Mouse (Mus musculus): ENCODE measurements around the gene Olfr618. TPM values are rescaled to one million over a fixed set of nuclear protein-coding genes. Genes with fewer than 3 reads are reported as not detected.
"Not testable (repeated sequence)": the region's sequence is repeated elsewhere in the genome, so short reads cannot be mapped to it uniquely, and the experiment has no call there.

The Olfr618 gene
- total RNA-seq (2021): not detected
- long read RNA-seq: 0 reads

DNA sequence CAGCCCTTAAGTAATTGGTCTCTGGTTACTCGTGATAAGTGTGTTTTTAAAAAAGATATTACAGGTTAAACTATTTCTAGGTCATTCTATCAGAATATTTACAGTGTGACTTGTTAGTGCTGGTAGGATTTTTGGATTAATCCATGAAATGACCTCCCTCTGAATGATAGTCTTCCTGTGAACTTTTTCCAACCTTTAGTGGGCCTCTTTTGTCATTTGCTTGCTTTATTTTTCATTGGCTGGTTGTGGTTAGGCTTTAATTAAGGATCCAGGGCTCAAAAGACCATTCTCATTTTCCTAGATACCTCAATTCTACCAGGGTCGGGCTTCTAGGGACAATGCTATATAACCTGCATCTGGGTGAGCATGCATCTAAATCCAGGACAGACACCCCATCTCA is at the start of gene Olfr618:
TSS of gene Olfr618 (plus strand) at position 301 of the 400 bp plus-strand sequence.
- no peak for DNase-seq (ENCODE audit: low spot score in 2 of 2)

DNA sequence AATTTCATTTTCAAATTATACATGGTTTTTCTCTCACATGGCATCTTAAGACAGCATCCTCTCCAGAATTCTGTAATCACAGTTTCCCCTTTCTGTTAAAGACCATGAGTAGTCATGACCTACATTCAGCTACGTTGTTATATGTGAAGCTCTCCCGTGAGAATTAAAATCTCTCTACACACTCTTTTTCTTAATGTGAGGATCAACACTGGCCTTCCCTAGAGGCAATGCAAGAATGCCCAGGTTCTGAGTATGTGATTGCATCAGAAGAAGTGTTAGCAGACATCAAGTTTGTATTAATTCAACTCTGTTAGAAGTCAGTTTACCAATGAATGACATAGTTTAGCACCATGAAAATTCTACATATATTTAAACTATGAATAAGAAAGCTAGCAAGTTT is 47.3 kb upstream of the Olfr618 start, which contains the start of gene Olfr612:
TSS of gene Olfr612 (minus strand) at position 101 of the 400 bp plus-strand sequence.
- not testable (repeated sequence) for DNase-seq (ENCODE audit: low spot score in 2 of 2)

DNA sequence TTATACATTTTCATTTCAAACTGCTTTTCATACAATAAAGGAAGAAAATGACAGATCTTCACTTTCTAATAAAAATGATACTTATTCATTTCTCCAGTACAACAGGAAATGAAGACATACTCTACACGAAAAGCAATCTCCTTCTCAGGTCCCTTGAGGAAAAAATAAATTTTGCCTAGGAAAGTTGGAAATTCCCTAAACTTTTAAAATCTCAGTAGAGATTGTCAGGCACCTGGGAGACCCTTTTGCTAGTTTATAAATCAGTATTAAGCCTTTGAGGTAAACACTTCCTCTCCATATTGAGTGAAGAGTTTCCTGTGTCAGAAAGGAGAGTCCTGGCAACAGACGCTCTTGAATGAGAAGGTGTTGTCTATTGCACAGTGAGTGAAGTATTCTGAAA is 42.1 kb upstream of the Olfr618 start, which contains the start of gene Olfr613:
TSS of gene Olfr613 (plus strand) at position 301 of the 400 bp plus-strand sequence.
- DNase-seq (ENCODE audit: low spot score in 2 of 2): no peak

GRCm38 (mm10) chr7:103555779-103556178 is 34.1 kb upstream of the Olfr618 start, which contains the start of gene Olfr615:
Gene Olfr615 (plus strand): TSS chr7:103556079.
- DNase-seq (ENCODE audit: low spot score in 2 of 2): no peak

GRCm38 (mm10) chr7:103569043-103569442 is 20.9 kb upstream of the Olfr618 start, which contains the start of gene Olfr616:
Gene Olfr616 (minus strand): TSS chr7:103569143.
- no peak for DNase-seq (ENCODE audit: low spot score in 2 of 2)

- DNase-seq (ENCODE audit: low spot score in 2 of 2): no peak
These were observed 17.1 kb upstream of the Olfr618 start, which contains the start of gene Olfr617 for GRCm38 (mm10) chr7:103572761-103573160. Gene Olfr617 (plus strand): TSS chr7:103573061.

- no peak for DNase-seq (ENCODE audit: low spot score in 2 of 2)
These were observed 10.4 kb downstream of the Olfr618 start, which contains the start of gene Olfr619 for GRCm38 (mm10) chr7:103600275-103600674. Gene Olfr619 (plus strand): TSS chr7:103600575.

DNA sequence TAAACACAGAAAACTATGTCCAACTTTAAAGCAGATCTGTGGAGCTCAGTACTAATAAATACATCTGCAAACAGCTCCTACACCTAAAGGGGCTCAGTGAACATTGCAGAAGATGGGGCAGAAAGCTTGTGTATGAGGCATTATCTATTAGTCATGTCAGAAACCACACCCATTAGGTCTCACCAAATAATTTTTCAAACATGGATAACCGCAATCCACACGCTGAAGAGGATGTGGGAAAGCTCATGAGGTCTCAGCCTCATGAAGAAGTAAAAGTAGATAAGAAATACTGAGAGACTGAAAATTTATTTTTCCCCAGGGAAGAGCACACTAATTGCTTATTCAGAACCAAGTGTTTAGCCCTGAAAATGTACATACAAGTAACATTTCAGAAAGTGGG is 17.5 kb downstream of the Olfr618 start:
- DNase-seq (ENCODE audit: low spot score in 2 of 2): no peak

GRCm38 (mm10) chr7:103612434-103612833 is 22.5 kb downstream of the Olfr618 start, which contains the start of gene Olfr620:
Gene Olfr620 (minus strand): TSS chr7:103612534.
- no peak for DNase-seq (ENCODE audit: low spot score in 2 of 2)

DNA sequence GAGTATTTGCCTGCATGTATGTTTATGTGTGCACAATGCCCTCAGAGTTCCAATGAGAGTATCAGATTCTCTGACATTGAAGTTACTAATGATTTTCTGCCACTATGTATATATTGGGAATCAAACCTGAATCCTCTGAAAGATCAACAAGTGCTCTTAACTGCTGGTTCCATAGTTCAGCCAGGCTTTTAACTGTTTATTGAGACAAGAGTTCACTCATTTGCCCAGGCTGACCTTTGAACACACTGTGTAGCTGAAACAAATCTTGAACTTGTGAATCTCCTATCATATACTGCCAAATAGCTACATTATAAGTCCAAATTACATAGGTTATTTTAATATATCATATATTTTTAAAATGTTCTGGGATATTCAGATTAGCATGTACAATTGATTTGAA is 46.9 kb downstream of the Olfr618 start:
- DNase-seq (ENCODE audit: low spot score in 2 of 2): no peak

GRCm38 (mm10) chr7:103642602-103643001 is 52.7 kb downstream of the Olfr618 start, which contains the start of gene Olfr622:
Gene Olfr622 (minus strand): TSS chr7:103642702.
- no peak for DNase-seq (ENCODE audit: low spot score in 2 of 2)

DNA sequence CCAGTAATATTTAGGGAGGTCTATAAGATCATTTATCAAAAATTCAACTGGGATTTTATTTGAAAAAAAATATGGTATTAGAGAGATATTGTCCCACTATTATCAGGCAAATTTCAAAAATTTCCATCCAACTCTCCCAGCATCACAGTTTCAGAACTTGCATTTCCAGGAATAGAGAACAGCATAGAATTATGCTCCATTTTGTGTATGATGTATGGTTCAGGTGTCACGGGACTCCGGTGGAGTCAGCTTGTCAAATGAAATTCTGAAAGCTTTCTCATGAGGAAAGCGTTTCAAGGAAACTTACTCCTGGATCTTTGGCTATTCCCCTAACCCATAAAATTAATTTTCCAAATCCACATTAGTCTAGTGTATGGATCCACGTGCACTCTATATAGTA is 54.2 kb downstream of the Olfr618 start:
- no peak for DNase-seq (ENCODE audit: low spot score in 2 of 2)

Small RNA genes lying within 50 kb of the gene (microRNA-seq; reads per million reads assigned to microRNA genes)
- 0 reads per million in 2 experiments for gene Gm26506

Other genes with a start within 250 kb of the Olfr618 start
- not detected for gene Olfr600, start 240.4 kb upstream of the Olfr618 start, total RNA-seq (2021)
- gene Olfr601, start 227.4 kb upstream of the Olfr618 start, total RNA-seq (2021): not detected
- gene Olfr603, start 203.9 kb upstream of the Olfr618 start, total RNA-seq (2021): not detected
- gene Usp17lc, start 175.0 kb upstream of the Olfr618 start, total RNA-seq (2021): not detected
- not detected for gene Olfr605, start 144.7 kb upstream of the Olfr618 start, total RNA-seq (2021)
- gene Olfr606, start 141.1 kb upstream of the Olfr618 start, total RNA-seq (2021): not detected
- gene Olfr607, start 126.0 kb upstream of the Olfr618 start, total RNA-seq (2021): not detected
- gene Olfr608, start 120.2 kb upstream of the Olfr618 start, total RNA-seq (2021): not detected
- not detected for gene Olfr609, start 92.0 kb upstream of the Olfr618 start, total RNA-seq (2021)
- gene Olfr610, start 78.0 kb upstream of the Olfr618 start, total RNA-seq (2021): not detected
- gene Olfr611, start 69.3 kb upstream of the Olfr618 start, total RNA-seq (2021): not detected
- not detected for gene Olfr612, start 47.4 kb upstream of the Olfr618 start, total RNA-seq (2021)
- not detected for gene Olfr613, start 42.0 kb upstream of the Olfr618 start, total RNA-seq (2021)
- not detected for gene Olfr615, start 34.0 kb upstream of the Olfr618 start, total RNA-seq (2021)
- not detected for gene Olfr616, start 21.0 kb upstream of the Olfr618 start, total RNA-seq (2021)
- not detected for gene Olfr617, start 17.0 kb upstream of the Olfr618 start, total RNA-seq (2021)
- gene Olfr619, start 10.5 kb downstream of the Olfr618 start, total RNA-seq (2021): not detected
- gene Olfr620, start 22.4 kb downstream of the Olfr618 start, total RNA-seq (2021): not detected
- gene Olfr622, start 52.6 kb downstream of the Olfr618 start, total RNA-seq (2021): not detected
- gene Olfr623, start 73.6 kb downstream of the Olfr618 start, total RNA-seq (2021): not detected
- under 1 TPM in 1 of 2 experiments, not detected in 1; 0.21 TPM for gene Olfr624, start 81.1 kb downstream of the Olfr618 start, total RNA-seq (2021)
- gene Olfr625-ps1, start 92.6 kb downstream of the Olfr618 start, total RNA-seq (2021): not detected
- not detected for gene Olfr243, start 124.6 kb downstream of the Olfr618 start, total RNA-seq (2021)
- not detected for gene Olfr628, start 140.3 kb downstream of the Olfr618 start, total RNA-seq (2021)
- not detected for gene Olfr629, start 154.8 kb downstream of the Olfr618 start, total RNA-seq (2021)
- not detected for gene Olfr630, start 167.2 kb downstream of the Olfr618 start, total RNA-seq (2021)
- gene Olfr69, start 181.5 kb downstream of the Olfr618 start, total RNA-seq (2021): not detected
- not detected for gene Olfr68, start 189.6 kb downstream of the Olfr618 start, total RNA-seq (2021)
- gene Olfr67, start 201.7 kb downstream of the Olfr618 start, total RNA-seq (2021): not detected
- gene Hbb-bt, start 223.9 kb downstream of the Olfr618 start, total RNA-seq (2021): 10 to 100 TPM; 83.8 to 97.7 TPM
- gene Hbb-bs, start 238.0 kb downstream of the Olfr618 start, total RNA-seq (2021): 100 to 1,000 TPM; 744 to 802 TPM